Mouse (Mus musculus): ENCODE results near the gene Olfr544.

Gene Olfr544

DNA sequence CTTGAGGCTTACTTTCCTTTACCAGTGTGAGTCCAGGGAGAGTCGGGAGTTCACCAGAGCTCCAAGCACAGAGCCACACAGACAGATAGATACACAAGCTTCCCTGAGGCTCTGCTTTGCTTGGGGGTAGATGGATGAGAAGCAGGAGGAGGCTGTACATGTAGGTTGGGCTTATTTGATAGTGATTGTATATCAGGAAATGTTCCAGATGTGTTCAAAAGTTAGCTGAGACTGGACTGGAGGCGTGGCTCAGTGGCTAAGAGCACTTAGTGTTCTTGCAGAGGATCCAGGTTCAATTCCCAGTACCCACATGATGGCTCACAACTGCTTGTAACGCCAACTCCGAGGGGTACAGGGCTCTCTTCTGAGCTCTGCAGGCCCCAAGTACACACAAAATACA is 9.7 kb downstream of the Olfr544 start:
- no peak for DNase-seq (ENCODE audit: low spot score in 2 of 2)

DNA sequence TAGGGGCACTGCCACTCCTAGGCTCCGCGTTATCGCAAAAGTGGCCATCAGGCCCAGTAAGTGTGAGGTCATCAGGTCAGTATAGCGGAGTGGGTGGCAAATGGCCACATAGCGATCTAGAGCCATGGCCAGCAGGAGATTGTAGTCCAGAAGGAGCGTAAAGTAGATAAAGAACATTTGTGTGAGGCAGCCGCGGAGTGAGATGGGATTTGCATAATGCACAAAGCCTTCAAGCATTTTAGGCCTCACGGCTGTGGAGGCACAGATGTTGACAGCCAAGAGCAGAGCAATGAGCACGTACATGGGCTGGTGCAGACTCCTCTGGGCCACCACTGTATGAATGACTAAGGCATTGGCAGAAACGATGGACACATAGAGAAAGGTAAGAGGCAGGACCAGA is 10.7 kb downstream of the Olfr544 start:
- DNase-seq (ENCODE audit: low spot score in 2 of 2), result no peak

DNA sequence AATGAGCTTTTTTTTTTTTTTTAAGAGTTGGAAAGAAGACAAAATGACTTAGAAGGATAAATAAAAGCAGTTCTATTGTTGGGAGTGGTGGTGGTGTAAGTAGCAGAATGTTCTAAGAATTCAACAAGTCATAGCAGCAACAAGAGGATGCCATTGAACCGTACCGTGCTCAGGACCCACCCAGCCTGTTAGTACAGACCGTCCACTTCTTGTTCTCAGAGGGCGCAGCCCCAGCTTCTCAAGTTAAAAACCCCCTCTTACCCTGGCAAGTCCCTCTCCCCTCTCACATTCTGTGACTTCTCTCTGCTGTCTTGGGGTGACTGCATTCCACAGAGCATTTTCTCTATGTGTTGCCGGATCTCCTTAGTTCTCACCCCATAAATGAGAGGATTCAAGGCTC is 11.5 kb downstream of the Olfr544 start:
- DNase-seq (ENCODE audit: low spot score in 2 of 2), result no peak

- no peak for DNase-seq (ENCODE audit: low spot score in 2 of 2)
These were observed 15.4 kb downstream of the Olfr544 start for GRCm38 (mm10) chr7:102472675-102473074.

- DNase-seq (ENCODE audit: low spot score in 2 of 2), result no peak
These were observed 20.5 kb downstream of the Olfr544 start for GRCm38 (mm10) chr7:102467566-102467965.

DNA sequence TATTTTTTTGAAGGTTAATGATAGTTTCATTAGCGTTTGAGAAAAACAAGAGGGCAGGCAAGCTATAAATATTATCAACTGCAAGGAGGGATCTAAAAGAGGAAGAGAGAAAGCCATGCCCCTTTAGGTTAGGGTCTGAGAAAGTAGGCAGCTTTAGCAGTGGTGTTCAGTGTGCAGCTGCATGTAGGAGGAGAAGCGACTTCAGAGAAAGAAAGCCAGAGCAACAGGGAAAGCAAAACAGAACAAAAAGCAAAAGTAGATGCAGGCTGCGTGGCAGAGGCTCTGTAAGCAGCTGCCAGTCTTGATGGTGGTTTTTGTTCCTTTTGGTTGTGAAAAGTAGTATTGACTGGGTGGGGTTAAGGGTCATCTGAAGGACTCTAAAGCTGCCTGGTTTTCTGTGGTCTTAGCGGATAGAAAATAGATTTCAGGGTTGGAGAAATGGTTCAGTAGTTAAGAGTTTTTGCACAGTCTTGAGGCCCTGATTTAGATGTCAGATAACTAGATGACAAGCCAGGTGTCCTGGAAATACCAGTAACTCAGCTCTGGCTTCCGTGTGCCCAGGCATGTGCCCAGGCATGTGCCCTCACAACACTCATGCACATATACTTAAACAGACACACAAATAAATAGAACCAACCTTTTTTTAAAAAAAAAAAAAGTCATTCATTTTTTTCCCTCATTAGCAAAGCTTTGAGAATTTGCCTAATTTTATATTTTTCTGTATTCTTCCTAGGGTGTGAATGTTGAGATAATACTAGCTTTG is 29.3 kb downstream of the Olfr544 start:
- DNase-seq (ENCODE audit: low spot score in 2 of 2), result no peak

GRCm38 (mm10) chr7:102446438-102446837 is 41.7 kb downstream of the Olfr544 start:
- DNase-seq (ENCODE audit: low spot score in 2 of 2), result no peak

- no peak for DNase-seq (ENCODE audit: low spot score in 2 of 2)
These were observed 43.8 kb downstream of the Olfr544 start for GRCm38 (mm10) chr7:102444301-102444700.

DNA sequence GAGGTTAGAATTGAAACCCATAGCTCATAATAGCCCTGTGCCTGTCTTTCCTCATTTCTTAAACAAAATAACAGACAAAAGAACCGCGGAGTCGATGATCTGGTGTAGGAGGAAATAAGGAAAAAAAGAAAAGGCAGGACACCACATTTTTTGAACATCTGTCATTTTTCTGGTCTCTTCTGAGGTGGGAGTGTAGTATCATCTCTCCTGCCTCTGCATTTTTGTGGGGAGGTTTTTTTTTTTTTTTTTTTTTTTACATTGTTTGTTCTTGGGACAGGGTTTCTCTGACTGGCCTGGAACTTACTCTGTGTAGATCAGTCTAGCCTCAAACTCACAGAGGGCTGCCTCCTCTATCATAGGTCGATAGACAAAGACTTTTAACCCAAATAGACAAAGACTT is 45.7 kb downstream of the Olfr544 start:
- DNase-seq (ENCODE audit: low spot score in 2 of 2), result no peak

DNA sequence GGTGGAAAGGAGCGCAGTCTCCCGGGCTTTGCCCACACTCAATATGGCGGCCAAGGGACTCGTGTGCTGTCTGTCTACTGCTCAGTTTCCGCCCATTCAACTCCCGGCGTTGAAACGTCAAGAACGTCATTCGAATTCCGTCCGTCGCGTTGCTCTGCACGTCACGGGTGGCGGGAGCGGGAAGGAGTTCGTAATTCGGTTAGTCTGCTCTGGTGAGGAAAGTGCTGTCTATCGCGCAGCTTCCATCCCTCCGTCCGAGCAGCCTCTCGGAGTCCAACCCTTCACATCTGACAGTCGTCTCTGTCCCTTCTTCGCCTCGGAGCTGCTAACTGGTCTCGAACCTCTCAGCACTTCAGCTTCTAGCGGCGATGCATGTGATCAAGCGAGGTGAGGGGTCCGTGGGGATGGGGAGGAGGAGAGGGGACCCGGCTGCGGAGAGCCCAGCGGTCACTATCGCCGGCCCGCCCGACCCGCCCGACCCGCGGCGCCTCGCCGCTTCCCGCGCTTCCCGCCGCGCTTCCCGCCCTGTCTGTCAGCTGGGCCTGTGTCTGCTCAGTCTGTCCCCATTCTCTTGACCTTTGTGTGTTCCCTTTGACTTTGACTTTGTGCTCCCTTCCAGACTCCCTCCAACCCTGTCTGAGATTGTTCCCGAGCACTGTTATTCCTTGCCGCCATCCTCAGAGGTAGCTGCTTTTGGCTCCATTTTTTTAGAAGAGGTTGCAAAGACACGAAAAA is 46.3 kb downstream of the Olfr544 start, which contains the start of gene Rrm1:
TSS of gene Rrm1 (plus strand) at position 39 of the 735 bp plus-strand sequence.
- peak; percentile 94 to 96 for DNase-seq (ENCODE audit: low spot score in 2 of 2)

DNA sequence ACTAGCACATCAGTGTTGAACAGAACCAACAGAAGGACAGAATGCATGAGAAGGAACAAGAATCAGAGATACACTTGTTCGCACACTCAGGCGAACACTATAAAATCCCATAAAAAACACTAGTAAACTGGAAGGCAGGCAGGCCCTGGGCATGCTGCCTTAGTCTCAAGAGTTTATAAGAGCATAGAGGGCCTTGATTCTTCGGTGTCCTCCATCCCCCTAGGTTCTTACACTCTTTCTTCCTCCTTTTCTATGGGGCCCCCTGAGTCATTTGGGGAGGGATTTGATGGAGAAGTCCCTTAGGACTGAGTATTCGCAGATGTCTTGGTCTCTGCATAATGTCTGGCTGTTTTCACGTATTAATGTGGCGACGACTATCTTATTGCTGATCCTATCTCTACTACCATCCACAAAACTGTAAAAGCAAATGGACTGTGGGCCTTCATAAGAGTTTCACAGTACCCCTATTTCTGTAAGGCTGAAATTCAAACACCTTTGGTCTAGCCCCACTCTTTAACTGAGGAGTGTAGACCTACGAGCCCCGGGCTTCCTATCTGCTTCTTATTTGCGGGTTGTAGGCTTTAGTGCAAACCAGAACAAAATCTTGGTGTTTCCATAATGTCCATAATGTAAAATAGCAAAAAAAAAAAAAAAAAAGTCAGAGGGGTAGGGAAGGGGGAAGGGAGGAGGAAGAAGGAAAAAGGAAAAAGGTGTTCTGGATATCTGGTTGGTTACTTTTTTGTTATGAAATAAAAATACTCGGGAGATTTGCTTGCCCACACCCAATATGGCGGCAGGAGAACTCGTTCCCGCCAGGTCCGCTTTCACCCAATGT is 47.1 kb downstream of the Olfr544 start:
- no peak for DNase-seq (ENCODE audit: low spot score in 2 of 2)

- DNase-seq (ENCODE audit: low spot score in 2 of 2), result no peak
These were observed 53.8 kb downstream of the Olfr544 start for GRCm38 (mm10) chr7:102434344-102434743.
